Mouse (Mus musculus) liver, embryonic 11.5 days (tissue): ENCODE data around the gene Art5. TPM values are rescaled to one million over a fixed set of nuclear protein-coding genes. Genes with fewer than 3 reads are reported as not detected.

Experiments used
- ATAC-seq: fragments of 200-750 bp; cut with Nextera tagmentation; replicated peaks from 2 replicates; pipeline ENCODE4 v1.8.0; 2017; ENCODE audit warnings: moderate number of reproducible peaks, mild to moderate bottlenecking, moderate TSS enrichment, moderate library complexity; ENCODE audit not compliant: low FRiP score
- DNase-seq: peaks from one replicate; pipeline ENCODE4 v3.0.0-alpha.2; 2017; ENCODE audit warnings: low spot score
- H3K27ac ChIP-seq: fragments of 300-500 bp; sonication (generic); 2 replicates; pipeline ENCODE4 v1.5.1; 2014; ENCODE audit warnings: mild to moderate bottlenecking, low read depth, low read length, control low read depth
- H3K27me3 ChIP-seq: fragments of 300-500 bp; sonication (generic); replicated peaks from 2 replicates; pipeline ENCODE4 v1.6.1; 2014; ENCODE audit warnings: low read length, mixed read lengths; ENCODE audit not compliant: control insufficient read depth, insufficient read depth
- H3K36me3 ChIP-seq: fragments of 300-500 bp; sonication (generic); 2 replicates; pipeline ENCODE4 v1.6.1; 2014; ENCODE audit warnings: mild to moderate bottlenecking, low read length, moderate library complexity, mixed read lengths; ENCODE audit not compliant: control insufficient read depth, insufficient read depth
- H3K4me1 ChIP-seq: fragments of 300-500 bp; sonication (generic); replicated peaks from 2 replicates; pipeline ENCODE4 v1.6.1; 2014; ENCODE audit warnings: low read length, mixed read lengths; ENCODE audit not compliant: control insufficient read depth, insufficient read depth
- H3K4me2 ChIP-seq: fragments of 300-500 bp; sonication (generic); 2 replicates; pipeline ENCODE4 v1.6.1; 2014; ENCODE audit warnings: mild to moderate bottlenecking, control low read depth, moderate library complexity
- H3K4me3 ChIP-seq: fragments of 300-500 bp; sonication (generic); 2 replicates; pipeline ENCODE4 v1.5.1; 2014; ENCODE audit warnings: low read depth, low read length, control low read depth
- H3K9ac ChIP-seq: fragments of 300-500 bp; sonication (generic); 2 replicates; pipeline ENCODE4 v1.6.1; 2014; ENCODE audit warnings: low read depth, low read length, control low read depth
- H3K9me3 ChIP-seq: fragments of 300-500 bp; sonication (generic); 2 replicates; pipeline ENCODE4 v1.6.1; 2016; ENCODE audit warnings: low read length, inconsistent platforms, mixed read lengths; ENCODE audit not compliant: control insufficient read depth
- WGBS: fragments of 180-500 bp; shearing (Covaris S2); extraction: QIAGEN DNeasy Blood & Tissue Kit; methylation state at CpG from one replicate; pipeline ENCODE4 v1.1.7; 2014; 5-methylcytosine and 5-hydroxymethylcytosine counted together
- polyA plus RNA-seq: library from polyadenylated mRNA; unstranded; fragments of >200 nt; fragmentation: Nextera tagmentation; extraction: Ambion mirVana; gene quantifications from 2 replicates; pipeline ENCODE4 v1.2.1, GENCODE M21; 2014

Art5 gene
- polyA plus RNA-seq, 1 experiment from 2014 or later: 0.78 TPM

DNA sequence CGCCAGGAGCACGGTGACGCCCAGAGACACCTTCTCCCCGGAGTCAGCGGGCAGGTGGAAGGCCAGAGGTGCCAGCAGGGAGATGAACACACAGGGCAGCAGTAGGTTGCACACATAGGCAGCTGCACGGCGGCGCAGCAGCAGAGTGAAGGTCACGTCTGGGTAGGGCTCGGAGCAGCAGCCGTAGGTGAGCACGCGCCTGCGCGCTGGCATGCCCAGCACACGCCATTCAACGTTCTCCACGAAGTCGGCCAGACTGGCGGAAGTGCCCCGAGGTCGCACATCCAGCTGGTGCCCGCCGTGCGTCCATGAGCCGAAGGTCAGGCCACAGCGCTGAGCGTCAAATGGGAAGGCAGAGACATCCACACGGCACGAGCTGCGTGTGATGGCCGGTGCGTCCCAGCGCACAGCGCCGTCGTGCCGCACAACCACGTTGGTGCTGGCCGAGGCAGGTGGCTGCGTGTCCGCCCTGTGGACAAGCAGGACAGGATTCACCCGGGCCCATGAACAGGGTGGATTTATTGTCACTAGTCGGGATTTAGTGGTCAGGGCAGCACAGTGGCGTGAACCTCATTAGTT is 4.0 kb upstream of the Art5 start:
- Histone ChIP-seq H3K9me3 (no peaks in the 10 kb centered on the region), H3K9ac (no peak overlapping the region), H3K4me3 (no peak overlapping the region), H3K27ac (no peak overlapping the region), H3K4me2 (no peak overlapping the region), H3K4me1 (no peaks in the 10 kb centered on the region; the same call in 1 of the 2 replicates), H3K27me3 (0 out of 2 replicates have a peak, but pooled peaks cover 7% of the 10 kb centered on the region), H3K36me3 (no peaks in the 10 kb centered on the region; the same call in 1 of the 2 replicates)
- DNase-seq (no peak), ATAC-seq (no peak)
- 67% methylated on average over 45 of the region's 45 CpGs for WGBS

DNA sequence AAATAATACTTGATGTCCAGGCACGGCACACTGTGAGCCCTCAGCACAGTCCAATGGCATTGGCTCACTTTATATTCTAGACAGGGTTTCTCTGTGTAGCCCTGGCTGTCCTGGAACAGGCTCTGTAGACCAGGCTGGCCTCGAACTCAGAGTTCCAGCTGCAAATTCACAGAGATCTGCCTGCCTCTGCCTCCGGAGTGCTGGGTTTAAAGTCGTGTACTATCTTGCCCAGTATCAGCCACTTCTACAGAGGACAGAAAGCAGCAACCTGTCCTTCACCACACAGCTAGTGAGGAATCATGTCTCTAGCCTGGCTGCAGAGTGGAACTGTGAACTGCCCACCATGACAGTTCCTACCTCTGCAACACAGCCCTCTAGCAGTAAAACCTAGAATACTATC is 457 bp upstream of the Art5 start:
- Histone ChIP-seq H3K36me3 (no peaks in the 10 kb centered on the region), H3K4me1 (peaks cover 4% of the 10 kb centered on the region), H3K4me2 (no peak overlapping the region), H3K9ac (no peak overlapping the region), H3K9me3 (no peaks in the 10 kb centered on the region), H3K27ac (no peak overlapping the region), H3K4me3 (no peak overlapping the region), H3K27me3 (0 out of 2 replicates have a peak, but pooled peaks cover 7% of the 10 kb centered on the region)
- DNase-seq: no peak
- ATAC-seq: no peak
- WGBS: 73% methylated on average over 4 of the region's 4 CpGs

DNA sequence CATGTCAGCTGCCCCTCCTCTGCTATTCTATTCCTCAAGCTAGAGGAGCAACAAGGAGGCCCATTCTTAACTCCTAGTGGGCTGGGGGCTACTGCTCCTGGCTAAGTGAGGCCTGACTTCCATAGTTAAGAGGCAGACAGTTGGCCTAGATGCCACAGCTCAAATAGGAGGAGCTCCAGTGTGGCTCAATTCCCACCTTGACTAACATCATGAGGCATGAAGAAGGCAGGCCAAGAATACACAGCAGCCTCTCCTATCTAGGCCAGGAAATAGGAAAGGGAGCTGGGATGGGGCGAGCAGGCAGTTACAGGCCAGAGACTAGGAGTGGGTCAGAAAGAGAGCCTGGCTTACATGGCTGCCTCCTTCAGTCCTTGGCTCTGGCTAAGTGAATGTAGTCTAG is 1.1 kb downstream of the Art5 start:
- H3K4me1 ChIP-seq: peaks cover 4% of the 10 kb centered on the region
- DNase-seq (no peak), ATAC-seq (no peak)
- H3K9me3 ChIP-seq: no peaks in the 10 kb centered on the region
- H3K27me3 ChIP-seq: 0 out of 2 replicates have a peak, but pooled peaks cover 4% of the 10 kb centered on the region
- no peak overlapping the region for H3K4me2 ChIP-seq
- 71% methylated on average over 1 of the region's 1 CpGs for WGBS
- no peak overlapping the region for H3K4me3 ChIP-seq
- no peak overlapping the region for H3K9ac ChIP-seq
- H3K36me3 ChIP-seq: no peaks in the 10 kb centered on the region
- H3K27ac ChIP-seq: no peak overlapping the region

DNA sequence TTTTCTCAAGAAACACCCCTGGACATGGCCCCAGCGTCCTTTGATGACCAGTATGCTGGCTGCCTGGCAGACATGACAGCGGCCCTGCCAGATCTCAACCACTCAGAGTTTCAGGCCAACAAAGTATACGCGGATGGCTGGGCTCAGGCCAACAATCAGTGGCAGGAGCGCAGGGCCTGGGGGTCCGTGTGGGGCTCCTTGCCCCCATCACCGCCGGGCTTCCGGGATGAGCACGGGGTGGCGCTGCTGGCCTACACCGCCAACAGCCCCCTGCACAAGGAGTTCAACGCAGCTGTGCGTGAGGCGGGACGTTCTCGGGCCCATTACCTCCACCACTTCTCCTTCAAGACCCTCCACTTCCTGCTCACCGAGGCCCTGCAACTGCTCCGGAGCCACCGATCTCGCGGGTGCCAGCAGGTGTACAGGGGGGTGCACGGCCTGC is 2.6 kb downstream of the Art5 start:
- no peak overlapping the region for H3K27ac ChIP-seq
- WGBS: 14% methylated on average over 23 of the region's 23 CpGs
- H3K27me3 ChIP-seq: no peaks in the 10 kb centered on the region
- DNase-seq (no peak), ATAC-seq (no peak)
- no peaks in the 10 kb centered on the region for H3K36me3 ChIP-seq
- peak overlapping the region; percentile 44; the same call in 1 of the 2 replicates for H3K9ac ChIP-seq
- H3K9me3 ChIP-seq: no peaks in the 10 kb centered on the region
- H3K4me2 ChIP-seq: peak overlapping the region; percentile 62
- H3K4me3 ChIP-seq: peak overlapping the region; percentile 34
- peaks cover 9% of the 10 kb centered on the region; the same call in 1 of the 2 replicates for H3K4me1 ChIP-seq

DNA sequence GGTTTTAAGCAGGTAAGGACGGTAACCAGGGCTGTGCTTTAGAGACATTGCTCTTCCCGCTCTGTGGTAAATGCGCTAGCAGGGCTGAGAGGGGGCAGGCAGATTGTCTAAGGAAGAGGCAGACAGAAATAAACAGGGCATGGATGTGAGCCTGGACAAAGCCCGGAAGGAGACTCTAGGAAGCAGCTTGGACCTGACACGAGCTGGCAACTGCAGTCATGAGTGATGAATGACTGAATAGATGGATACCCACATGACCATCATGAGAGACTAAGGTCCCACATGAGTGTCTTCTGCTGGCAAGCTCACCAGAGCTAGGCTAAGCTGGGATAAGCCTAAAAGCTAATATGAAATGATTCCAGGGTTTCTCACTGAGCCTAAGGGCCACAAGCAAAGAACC is 5.2 kb downstream of the Art5 start:
- ATAC-seq (no peak), DNase-seq (no peak)
- H3K27ac ChIP-seq: no peak overlapping the region
- no peaks in the 10 kb centered on the region for H3K36me3 ChIP-seq
- H3K4me3 ChIP-seq: no peak overlapping the region
- no peak overlapping the region for H3K4me2 ChIP-seq
- H3K9me3 ChIP-seq: no peaks in the 10 kb centered on the region
- H3K27me3 ChIP-seq: peaks cover 3% of the 10 kb centered on the region; the same call in 1 of the 2 replicates
- peaks cover 18% of the 10 kb centered on the region for H3K4me1 ChIP-seq
- WGBS: 63% methylated on average over 5 of the region's 5 CpGs
- no peak overlapping the region for H3K9ac ChIP-seq

DNA sequence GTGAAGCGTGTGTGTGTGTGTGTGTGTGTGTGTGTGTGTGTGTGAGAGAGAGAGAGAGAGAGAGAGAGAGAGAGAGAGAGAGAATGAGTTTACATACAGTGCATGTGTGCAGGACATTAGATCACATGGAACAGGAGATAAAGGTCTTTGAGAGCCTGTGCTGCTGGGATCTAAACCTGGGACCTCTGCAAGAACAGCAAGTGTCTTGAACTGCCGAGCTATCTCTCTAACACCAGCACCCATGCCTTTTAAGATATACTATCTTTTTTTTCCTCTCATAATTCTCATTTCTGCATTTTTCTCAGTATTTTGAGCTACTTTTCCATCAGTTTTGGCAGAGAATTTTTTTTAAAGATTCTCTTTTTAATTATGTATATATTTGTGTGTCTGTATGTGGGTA is 5.7 kb downstream of the Art5 start:
- H3K9ac ChIP-seq: no peak overlapping the region
- no peak overlapping the region for H3K4me3 ChIP-seq
- no peak overlapping the region for H3K4me2 ChIP-seq
- no peaks in the 10 kb centered on the region for H3K9me3 ChIP-seq
- ATAC-seq: peak; percentile 79
- peaks cover 8% of the 10 kb centered on the region for H3K27me3 ChIP-seq
- H3K4me1 ChIP-seq: peaks cover 18% of the 10 kb centered on the region
- H3K36me3 ChIP-seq: no peaks in the 10 kb centered on the region
- 45% methylated on average over 2 of the region's 2 CpGs for WGBS
- DNase-seq: no peak
- H3K27ac ChIP-seq: no peak overlapping the region

DNA sequence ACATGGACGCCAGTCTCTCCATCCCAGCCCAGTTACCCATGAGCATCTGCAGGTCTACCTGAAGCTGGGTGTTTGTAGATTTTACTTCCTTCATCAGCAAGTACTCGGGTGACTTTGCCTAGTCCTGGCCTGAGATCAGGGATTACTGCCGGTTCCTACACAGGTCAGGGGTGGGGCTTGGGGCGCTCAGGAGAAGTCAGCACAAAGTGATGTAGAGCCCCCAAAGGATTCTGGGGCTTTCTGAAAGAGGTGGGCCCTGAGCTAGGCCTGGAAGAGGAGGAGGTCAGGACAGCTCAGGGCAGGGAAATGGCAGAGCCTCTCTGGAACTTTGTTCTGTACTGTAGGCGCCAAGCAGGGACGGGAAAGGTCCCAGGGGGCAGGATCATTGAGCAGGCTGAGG is 6.6 kb downstream of the Art5 start:
- no peak for DNase-seq
- H3K4me3 ChIP-seq: no peak overlapping the region
- H3K9ac ChIP-seq: no peak overlapping the region
- H3K9me3 ChIP-seq: no peaks in the 10 kb centered on the region
- peak; percentile 22; the same call in 1 of the 2 replicates for ATAC-seq
- H3K27ac ChIP-seq: no peak overlapping the region
- H3K27me3 ChIP-seq: peaks cover 8% of the 10 kb centered on the region
- 51% methylated on average over 6 of the region's 6 CpGs for WGBS
- H3K4me1 ChIP-seq: peaks cover 18% of the 10 kb centered on the region
- H3K4me2 ChIP-seq: no peak overlapping the region
- H3K36me3 ChIP-seq: no peaks in the 10 kb centered on the region

DNA sequence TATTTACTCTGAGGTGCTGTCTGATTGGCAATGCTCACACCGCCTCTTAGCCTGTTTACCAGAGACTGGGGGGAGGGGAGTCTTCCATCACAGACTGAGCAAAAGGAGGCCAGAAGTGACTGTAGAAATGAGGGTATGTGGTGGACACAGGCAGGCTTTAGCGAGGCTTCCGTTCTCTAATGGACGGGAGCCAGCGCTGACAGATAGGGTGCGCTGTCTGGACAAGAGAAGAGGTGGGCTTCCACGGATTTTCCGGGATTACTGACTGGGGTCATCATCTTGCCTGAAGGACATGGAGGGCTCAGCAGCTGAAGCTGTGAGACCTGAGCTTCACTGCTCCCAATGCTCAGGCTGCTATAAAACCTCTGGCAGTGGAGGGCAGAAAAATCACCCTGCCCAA is 7.0 kb downstream of the Art5 start:
- no peaks in the 10 kb centered on the region for H3K9me3 ChIP-seq
- no peak overlapping the region for H3K4me3 ChIP-seq
- H3K27ac ChIP-seq: no peak overlapping the region

DNA sequence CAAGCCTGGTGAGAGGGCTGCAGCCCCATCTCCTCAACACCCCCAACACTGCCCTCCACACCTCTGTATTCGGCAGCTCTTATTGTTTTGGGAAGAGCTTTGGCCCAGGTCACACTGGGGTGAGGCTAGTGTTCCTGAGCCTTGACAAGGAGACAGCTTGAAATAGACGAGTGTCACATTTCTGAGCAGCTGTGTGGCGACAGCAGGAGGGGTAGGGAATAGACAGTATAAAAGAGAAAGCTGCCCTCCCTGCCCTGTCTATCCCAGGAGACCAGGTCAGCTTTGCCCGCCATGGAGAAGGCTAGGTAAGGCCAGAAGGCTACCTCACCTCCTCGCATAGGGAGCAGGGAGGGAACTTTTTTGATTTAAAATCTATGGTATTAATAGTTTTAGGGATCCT is 7.8 kb downstream of the Art5 start, which contains the start of gene Art1:
Gene Art1 (plus strand): TSS at position 257 of the 400 bp plus-strand sequence.
- ATAC-seq: no peak
- Histone ChIP-seq H3K9ac (no peak within 1 kb of the TSS), H3K4me3 (no peak within 1 kb of the TSS), H3K36me3 (no peaks in the 10 kb centered on the region), H3K27me3 (peaks cover 8% of the 10 kb centered on the region), H3K4me2 (no peak within 1 kb of the TSS; the same call in 1 of the 2 replicates), H3K4me1 (peaks cover 14% of the 10 kb centered on the region; the same call in 1 of the 2 replicates), H3K9me3 (no peaks in the 10 kb centered on the region), H3K27ac (no peak within 1 kb of the TSS)
- DNase-seq: no peak
- 61% methylated on average over 5 of the region's 5 CpGs for WGBS

More for the DNA sequence above, 7.0 kb downstream of the Art5 start:
- peaks cover 18% of the 10 kb centered on the region for H3K4me1 ChIP-seq
- ATAC-seq (no peak), DNase-seq (no peak)
- WGBS: 51% methylated on average over 8 of the region's 8 CpGs
- no peak overlapping the region for H3K4me2 ChIP-seq
- peaks cover 8% of the 10 kb centered on the region for H3K27me3 ChIP-seq
- no peaks in the 10 kb centered on the region for H3K36me3 ChIP-seq
- H3K9ac ChIP-seq: no peak overlapping the region
